Mouse (Mus musculus): Measurements from ENCODE around the gene Tlr2. TPM values are rescaled to one million over a fixed set of nuclear protein-coding genes. Genes with fewer than 3 reads are reported as not detected.

The Tlr2 gene
- polyA plus RNA-seq, 1 experiment from 2014 or later = 0.60 TPM

- no peak overlapping the region for H3K9ac ChIP-seq
- H3K4me2 ChIP-seq = no peak overlapping the region
- H3K9me3 ChIP-seq = no peaks in the 10 kb centered on the region
- no peak overlapping the region for H3K27ac ChIP-seq
- H3K4me3 ChIP-seq (replicated peaks) = no peak overlapping the region
- no peaks in the 10 kb centered on the region for H3K36me3 ChIP-seq (replicated peaks)
- H3K27me3 ChIP-seq = no peaks in the 10 kb centered on the region
- no peak for ATAC-seq (ENCODE audit: low FRiP score)
- no peaks in the 10 kb centered on the region for H3K4me1 ChIP-seq
Measured at GRCm38 (mm10) chr3:83812863-83813262, 28.7 kb downstream of the Tlr2 start.

GRCm38 (mm10) chr3:83811987-83812386, 29.6 kb downstream of the Tlr2 start:
- Histone ChIP-seq H3K4me2 (no peak overlapping the region), H3K9ac (no peak overlapping the region), H3K27ac (no peak overlapping the region), H3K9me3 (no peaks in the 10 kb centered on the region), H3K4me1 (no peaks in the 10 kb centered on the region), H3K36me3 (replicated peaks) (no peaks in the 10 kb centered on the region), H3K27me3 (no peaks in the 10 kb centered on the region), H3K4me3 (replicated peaks) (no peak overlapping the region)
- WGBS = 86% methylated on average over 7 of the region's 7 CpGs
- no peak for ATAC-seq (ENCODE audit: low FRiP score)

GRCm38 (mm10) chr3:83808483-83808882, 33.1 kb downstream of the Tlr2 start:
- Histone ChIP-seq H3K4me1 (no peaks in the 10 kb centered on the region), H3K36me3 (replicated peaks) (no peaks in the 10 kb centered on the region), H3K9me3 (no peaks in the 10 kb centered on the region), H3K4me2 (no peak overlapping the region), H3K4me3 (replicated peaks) (no peak overlapping the region), H3K27ac (no peak overlapping the region), H3K27me3 (no peaks in the 10 kb centered on the region), H3K9ac (no peak overlapping the region)
- ATAC-seq (ENCODE audit: low FRiP score) = no peak
- 88% methylated on average over 12 of the region's 12 CpGs for WGBS

- Histone ChIP-seq H3K4me3 (replicated peaks) (no peak overlapping the region), H3K9me3 (0 out of 2 replicates have a peak, but pooled peaks cover 2% of the 10 kb centered on the region), H3K27ac (no peak overlapping the region), H3K4me1 (peaks cover 5% of the 10 kb centered on the region), H3K4me2 (no peak overlapping the region), H3K9ac (no peak overlapping the region), H3K36me3 (replicated peaks) (no peaks in the 10 kb centered on the region), H3K27me3 (no peaks in the 10 kb centered on the region)
- no peak for ATAC-seq (ENCODE audit: low FRiP score)
- WGBS = 96% methylated on average over 4 of the region's 4 CpGs
Measured at GRCm38 (mm10) chr3:83801649-83802155, 39.9 kb downstream of the Tlr2 start.

GRCm38 (mm10) chr3:83799486-83799885, 42.1 kb downstream of the Tlr2 start:
- ATAC-seq (ENCODE audit: low FRiP score) = no peak
- no peak overlapping the region for H3K4me2 ChIP-seq
- H3K4me1 ChIP-seq = peaks cover 5% of the 10 kb centered on the region
- no peak overlapping the region for H3K9ac ChIP-seq
- H3K27ac ChIP-seq = no peak overlapping the region
- WGBS = 93% methylated on average over 7 of the region's 7 CpGs
- H3K36me3 ChIP-seq (replicated peaks) = no peaks in the 10 kb centered on the region
- no peaks in the 10 kb centered on the region for H3K27me3 ChIP-seq
- 0 out of 2 replicates have a peak, but pooled peaks cover 2% of the 10 kb centered on the region for H3K9me3 ChIP-seq
- H3K4me3 ChIP-seq (replicated peaks) = no peak overlapping the region

GRCm38 (mm10) chr3:83797828-83798227, 43.7 kb downstream of the Tlr2 start:
- 7% methylated on average over 10 of the region's 10 CpGs for WGBS
- H3K4me1 ChIP-seq = peaks cover 5% of the 10 kb centered on the region
- no peak overlapping the region for H3K27ac ChIP-seq
- H3K9ac ChIP-seq = no peak overlapping the region
- no peaks in the 10 kb centered on the region for H3K36me3 ChIP-seq (replicated peaks)
- H3K9me3 ChIP-seq = 0 out of 2 replicates have a peak, but pooled peaks cover 2% of the 10 kb centered on the region
- ATAC-seq (ENCODE audit: low FRiP score) = no peak
- no peak overlapping the region for H3K4me3 ChIP-seq (replicated peaks)
- no peaks in the 10 kb centered on the region for H3K27me3 ChIP-seq
- peak overlapping the region; percentile 21; the same call in 1 of the 2 replicates for H3K4me2 ChIP-seq

- peaks cover 5% of the 10 kb centered on the region for H3K4me1 ChIP-seq
- no peak overlapping the region for H3K27ac ChIP-seq
- H3K4me3 ChIP-seq (replicated peaks) = no peak overlapping the region
- no peaks in the 10 kb centered on the region for H3K27me3 ChIP-seq
- WGBS = 78% methylated on average over 6 of the region's 6 CpGs
- H3K4me2 ChIP-seq = no peak overlapping the region
- 0 out of 2 replicates have a peak, but pooled peaks cover 2% of the 10 kb centered on the region for H3K9me3 ChIP-seq
- no peak overlapping the region for H3K9ac ChIP-seq
- no peak for ATAC-seq (ENCODE audit: low FRiP score)
- no peaks in the 10 kb centered on the region for H3K36me3 ChIP-seq (replicated peaks)
Measured at GRCm38 (mm10) chr3:83797098-83797497, 44.5 kb downstream of the Tlr2 start.

- Histone ChIP-seq H3K36me3 (replicated peaks) (no peaks in the 10 kb centered on the region), H3K4me3 (replicated peaks) (no peak overlapping the region), H3K4me1 (peaks cover 7% of the 10 kb centered on the region), H3K9me3 (no peaks in the 10 kb centered on the region), H3K27me3 (peaks cover 19% of the 10 kb centered on the region), H3K4me2 (no peak overlapping the region), H3K27ac (no peak overlapping the region), H3K9ac (no peak overlapping the region)
- no peak for ATAC-seq (ENCODE audit: low FRiP score)
- WGBS = 59% methylated on average over 3 of the region's 3 CpGs
Measured at GRCm38 (mm10) chr3:83791444-83791843, 50.1 kb downstream of the Tlr2 start.

GRCm38 (mm10) chr3:83789651-83790451, 51.7 kb downstream of the Tlr2 start:
- WGBS = 3% methylated on average over 42 of the region's 44 CpGs
- no peak overlapping the region for H3K27ac ChIP-seq
- peak overlapping the region; percentile 58 for H3K4me3 ChIP-seq (replicated peaks)

GRCm38 (mm10) chr3:83787776-83788305, 53.7 kb downstream of the Tlr2 start:
- no peak for ATAC-seq (ENCODE audit: low FRiP score)
- WGBS = 87% methylated on average over 7 of the region's 7 CpGs
- Histone ChIP-seq H3K27me3 (peaks cover 19% of the 10 kb centered on the region), H3K4me2 (no peak overlapping the region), H3K36me3 (replicated peaks) (no peaks in the 10 kb centered on the region), H3K4me3 (replicated peaks) (no peak overlapping the region), H3K27ac (no peak overlapping the region), H3K9ac (no peak overlapping the region), H3K9me3 (no peaks in the 10 kb centered on the region), H3K4me1 (peaks cover 28% of the 10 kb centered on the region)

More at GRCm38 (mm10) chr3:83789651-83790451, 51.7 kb downstream of the Tlr2 start:
- Histone ChIP-seq H3K4me2 (peak overlapping the region; percentile 75), H3K9ac (peak overlapping the region; percentile 62), H3K9me3 (no peaks in the 10 kb centered on the region), H3K27me3 (peaks cover 19% of the 10 kb centered on the region), H3K4me1 (peaks cover 11% of the 10 kb centered on the region), H3K36me3 (replicated peaks) (no peaks in the 10 kb centered on the region)
- peak; percentile 52 for ATAC-seq (ENCODE audit: low FRiP score)

- peaks cover 19% of the 10 kb centered on the region for H3K27me3 ChIP-seq
- H3K9ac ChIP-seq = no peak overlapping the region
- WGBS = 47% methylated on average over 2 of the region's 2 CpGs
- no peak for ATAC-seq (ENCODE audit: low FRiP score)
- H3K4me1 ChIP-seq = peaks cover 28% of the 10 kb centered on the region
- H3K36me3 ChIP-seq (replicated peaks) = no peaks in the 10 kb centered on the region
- H3K9me3 ChIP-seq = no peaks in the 10 kb centered on the region
- no peak overlapping the region for H3K4me3 ChIP-seq (replicated peaks)
- H3K4me2 ChIP-seq = no peak overlapping the region
- H3K27ac ChIP-seq = no peak overlapping the region
Measured at GRCm38 (mm10) chr3:83787086-83787485, 54.5 kb downstream of the Tlr2 start.

Measured in forebrain, embryonic 12.5 days (tissue).